Comparison of ENCODE assay signal across 9 mouse cellular contexts in genomic region chr11:6402515-6403510, GRCm38 (mm10). TPM values are rescaled to one million over a fixed set of nuclear protein-coding genes. Genes with fewer than 3 reads are reported as not detected.
DNase-seq lines count a peak whose midpoint lies in the region; ATAC-seq and TF ChIP-seq lines count a peak whose summit lies in the region.
"Had no signal": no experiment of that assay in that cellular context is flagged by ENCODE, and none has a peak within 500 bp of the region (broad histone marks: within the 10 kb centered on the region; RNA-seq: fewer than 3 reads in every experiment).

No protein-coding gene starts in this region.

- no peak overlapping the region for H3K4me2 ChIP-seq in kidney, embryonic 14.5 days (replicated peaks; ENCODE audit: low read depth, low read length)
- H3K4me2 ChIP-seq in liver, embryonic 15.5 days: no peak overlapping the region
- H3K4me2 ChIP-seq in forebrain, embryonic 16.5 days (ENCODE audit: low read length): no peak overlapping the region
- H3K4me2 ChIP-seq: midbrain, embryonic 12.5 days had no signal

- H3K9ac ChIP-seq in kidney, embryonic 14.5 days (ENCODE audit: low read depth, low read length): no peak overlapping the region
- no peak overlapping the region for H3K9ac ChIP-seq in liver, embryonic 15.5 days
- H3K9ac ChIP-seq in forebrain, embryonic 16.5 days (replicated peaks; ENCODE audit: low read depth, low read length): no peak overlapping the region
- H3K9ac ChIP-seq: midbrain, embryonic 12.5 days had no signal

- intact Hi-C loops in gastrocnemius, postnatal 36 days (cut with DNase I): loop anchor here (5.0 kb wide), 1 partner anchor 36 kb away; no protein-coding TSS in a partner anchor

- TF ChIP-seq POLR2A in bone marrow macrophage, adult 2 months (IDR thresholded peaks at IDR 0.05; ENCODE audit: borderline replicate concordance, low read depth, low read length): no peak
- TF ChIP-seq POLR2A in small intestine, adult 2 months (IDR thresholded peaks at IDR 0.05; ENCODE audit: low read depth, low read length): no peak

- H3K27me3 ChIP-seq in kidney, embryonic 14.5 days (ENCODE audit: control insufficient read depth, insufficient read depth, low read length): no peaks in the 10 kb centered on the region
- no peaks in the 10 kb centered on the region for H3K27me3 ChIP-seq in liver, embryonic 15.5 days
- no peaks in the 10 kb centered on the region for H3K27me3 ChIP-seq in small intestine, adult 2 months (ENCODE audit: control insufficient read depth, insufficient read depth, low read length)
- no peaks in the 10 kb centered on the region for H3K27me3 ChIP-seq in forebrain, embryonic 16.5 days (replicated peaks; ENCODE audit: control insufficient read depth, insufficient read depth, low read length)
- H3K27me3 ChIP-seq: midbrain, embryonic 12.5 days had no signal

- no peak for ATAC-seq in kidney, embryonic 14.5 days (ENCODE audit: low FRiP score, low TSS enrichment)
- ATAC-seq in liver, embryonic 15.5 days (ENCODE audit: insufficient read depth): 0 out of 2 replicates have a peak, but pooled peaks have one; percentile 22
- ATAC-seq in forebrain, embryonic 16.5 days: no peak

- no peak overlapping the region for H3K27ac ChIP-seq in kidney, embryonic 14.5 days (ENCODE audit: low read depth, low read length)
- H3K27ac ChIP-seq in bone marrow macrophage, adult 2 months (ENCODE audit: insufficient read depth, low read depth, low read length): no peak overlapping the region
- H3K27ac ChIP-seq in liver, embryonic 15.5 days (replicated peaks): no peak overlapping the region
- H3K27ac ChIP-seq in small intestine, adult 2 months (ENCODE audit: insufficient read depth, low read depth, low read length): no peak overlapping the region
- no peak overlapping the region for H3K27ac ChIP-seq in forebrain, embryonic 16.5 days (ENCODE audit: low read length)
- H3K27ac ChIP-seq: midbrain, embryonic 12.5 days had no signal

- H3K9me3 ChIP-seq in kidney, embryonic 14.5 days (ENCODE audit: control insufficient read depth, low read length): no peaks in the 10 kb centered on the region
- no peaks in the 10 kb centered on the region for H3K9me3 ChIP-seq in liver, embryonic 15.5 days (replicated peaks)
- H3K9me3 ChIP-seq in forebrain, embryonic 16.5 days (ENCODE audit: control insufficient read depth, low read length): no peaks in the 10 kb centered on the region
- H3K9me3 ChIP-seq: midbrain, embryonic 12.5 days had no signal

- no peak overlapping the region for H3K4me3 ChIP-seq in kidney, embryonic 14.5 days (ENCODE audit: low read length)
- no peak overlapping the region for H3K4me3 ChIP-seq in bone marrow macrophage, adult 2 months (ENCODE audit: insufficient read depth, low read length)
- no peak overlapping the region for H3K4me3 ChIP-seq in liver, embryonic 15.5 days (replicated peaks)
- H3K4me3 ChIP-seq in small intestine, adult 2 months (ENCODE audit: low read depth, low read length): no peak overlapping the region
- no peak overlapping the region for H3K4me3 ChIP-seq in forebrain, embryonic 16.5 days (replicated peaks; ENCODE audit: low read length)
- H3K4me3 ChIP-seq: midbrain, embryonic 12.5 days had no signal

- peaks cover 21% of the 10 kb centered on the region for H3K4me1 ChIP-seq in kidney, embryonic 14.5 days (ENCODE audit: control insufficient read depth, insufficient read depth, low read length)
- no peaks in the 10 kb centered on the region for H3K4me1 ChIP-seq in bone marrow macrophage, adult 2 months (ENCODE audit: control insufficient read depth, insufficient read depth, low read length)
- peaks cover 14% of the 10 kb centered on the region for H3K4me1 ChIP-seq in liver, embryonic 15.5 days (replicated peaks)
- H3K4me1 ChIP-seq in small intestine, adult 2 months (ENCODE audit: control insufficient read depth, insufficient read depth, insufficient read length, low read length): peaks cover 2% of the 10 kb centered on the region; the same call in 1 of the 2 replicates
- H3K4me1 ChIP-seq in forebrain, embryonic 16.5 days (replicated peaks; ENCODE audit: control insufficient read depth, insufficient read depth, low read length): no peaks in the 10 kb centered on the region

- peak; percentile 68 for TF ChIP-seq CTCF in bone marrow macrophage, adult 2 months (IDR thresholded peaks at IDR 0.05; ENCODE audit: low read depth, low read length)
- TF ChIP-seq CTCF in small intestine, adult 2 months (IDR thresholded peaks at IDR 0.05; ENCODE audit: extremely low read depth, insufficient read length, insufficient replicate concordance, low read depth, low read length): peak; percentile 73; the same call in 1 of the 2 replicates

- peak; percentile 80 for DNase-seq in kidney, adult 18-20 months
- DNase-seq in ES-CJ7 (ENCODE audit: low read depth, low spot score): peak; percentile 91
- peak; percentile 67 to 75 for DNase-seq in gastrocnemius, postnatal 36 days

- 90% methylated on average over 19 of the region's 19 CpGs for WGBS in kidney, embryonic 14.5 days
- WGBS in liver, embryonic 15.5 days (ENCODE audit: insufficient replicate concordance): 76% methylated on average over 19 of the region's 19 CpGs
- WGBS in small intestine, adult 2 months: 84% methylated on average over 19 of the region's 19 CpGs
- WGBS in forebrain, embryonic 16.5 days: 89% methylated on average over 19 of the region's 19 CpGs

- H3K36me3 ChIP-seq in kidney, embryonic 14.5 days (ENCODE audit: control insufficient read depth, insufficient read depth, low read length): peaks cover 78% of the 10 kb centered on the region
- H3K36me3 ChIP-seq in liver, embryonic 15.5 days (replicated peaks): peaks cover 81% of the 10 kb centered on the region
- peaks cover 74% of the 10 kb centered on the region for H3K36me3 ChIP-seq in small intestine, adult 2 months (ENCODE audit: control insufficient read depth, insufficient read depth, low read length)
- peaks cover 65% of the 10 kb centered on the region for H3K36me3 ChIP-seq in forebrain, embryonic 16.5 days (ENCODE audit: control insufficient read depth, insufficient read depth)

RNA-seq across cellular contexts. Expression of gene Ppia, which starts 12.4 kb away (rescaled TPM):
- 6,047 and 7,558 TPM in 2 replicates for polyA plus RNA-seq in kidney, embryonic 14.5 days (2014; fragmentation: Nextera tagmentation; extraction: Ambion mirVana)
- 1,442 and 1,533 TPM in 2 replicates for polyA plus RNA-seq in bone marrow macrophage, adult 2 months (2012; ENCODE audit: insufficient read depth, insufficient read length, missing spikeins)
- total RNA-seq in gastrocnemius, postnatal 36 days (2021): 100 to 1,000 TPM; 206 to 211 TPM
- polyA plus RNA-seq in liver, embryonic 15.5 days (2015; fragmentation: Nextera tagmentation; extraction: Ambion mirVana): 2,223 and 2,518 TPM in 2 replicates
- polyA plus RNA-seq in small intestine, adult 2 months (2012; rRNA removed): 275 and 276 TPM in 2 replicates
- polyA plus RNA-seq in forebrain, embryonic 16.5 days (2015; fragmentation: Nextera tagmentation; extraction: Ambion mirVana): 3,622 and 3,688 TPM in 2 replicates

RNA-seq across cellular contexts. Expression of gene Zmiz2, which starts 13.9 kb away (rescaled TPM):
- 11.0 and 14.6 TPM in 2 replicates for polyA plus RNA-seq in kidney, embryonic 14.5 days (2014; fragmentation: Nextera tagmentation; extraction: Ambion mirVana)
- 89.7 and 107 TPM in 2 replicates for polyA plus RNA-seq in bone marrow macrophage, adult 2 months (2012; ENCODE audit: insufficient read depth, insufficient read length, missing spikeins)
- 10 to 100 TPM; 41.1 to 53.3 TPM for total RNA-seq in gastrocnemius, postnatal 36 days (2021)
- 3.5 and 4.3 TPM in 2 replicates for polyA plus RNA-seq in liver, embryonic 15.5 days (2015; fragmentation: Nextera tagmentation; extraction: Ambion mirVana)
- polyA plus RNA-seq in small intestine, adult 2 months (2012; rRNA removed): 68.7 and 85.9 TPM in 2 replicates
- polyA plus RNA-seq in forebrain, embryonic 16.5 days (2015; fragmentation: Nextera tagmentation; extraction: Ambion mirVana): 36.7 and 40.4 TPM in 2 replicates

RNA-seq across cellular contexts. Expression of gene H2afv, which starts 41.4 kb away (rescaled TPM):
- polyA plus RNA-seq in kidney, embryonic 14.5 days (2014; fragmentation: Nextera tagmentation; extraction: Ambion mirVana): 654 and 761 TPM in 2 replicates
- 146 and 172 TPM in 2 replicates for polyA plus RNA-seq in bone marrow macrophage, adult 2 months (2012; ENCODE audit: insufficient read depth, insufficient read length, missing spikeins)
- total RNA-seq in gastrocnemius, postnatal 36 days (2021): 10 to 100 TPM; 36.4 to 49.2 TPM
- polyA plus RNA-seq in liver, embryonic 15.5 days (2015; fragmentation: Nextera tagmentation; extraction: Ambion mirVana): 109 and 118 TPM in 2 replicates
- 63.8 and 141 TPM in 2 replicates for polyA plus RNA-seq in small intestine, adult 2 months (2012; rRNA removed)
- polyA plus RNA-seq in forebrain, embryonic 16.5 days (2015; fragmentation: Nextera tagmentation; extraction: Ambion mirVana): 438 and 507 TPM in 2 replicates
